Mouse (Mus musculus): ENCODE measurements around the gene Hpcal1.

The Hpcal1 gene

GRCm38 (mm10) chr12:17686116-17686515 is 4.5 kb upstream of the Hpcal1 start:
- no peak for DNase-seq (ENCODE audit: extremely low spot score)

- no peak for DNase-seq (ENCODE audit: extremely low spot score)
Measured at GRCm38 (mm10) chr12:17688913-17689312, 1.7 kb upstream of the Hpcal1 start.

- DNase-seq (ENCODE audit: extremely low spot score): no peak
Measured at GRCm38 (mm10) chr12:17689931-17690563, 609 bp upstream of the Hpcal1 start.

- DNase-seq (ENCODE audit: extremely low spot score): no peak
Measured at GRCm38 (mm10) chr12:17691320-17691876, 742 bp downstream of the Hpcal1 start.

GRCm38 (mm10) chr12:17691891-17692321 is 1.2 kb downstream of the Hpcal1 start:
- DNase-seq (ENCODE audit: extremely low spot score): peak; percentile 40

GRCm38 (mm10) chr12:17692356-17692755 is 1.7 kb downstream of the Hpcal1 start:
- no peak for DNase-seq (ENCODE audit: extremely low spot score)

GRCm38 (mm10) chr12:17692953-17693352 is 2.3 kb downstream of the Hpcal1 start:
- DNase-seq (ENCODE audit: extremely low spot score): no peak

GRCm38 (mm10) chr12:17694589-17695115 is 4.0 kb downstream of the Hpcal1 start:
- DNase-seq (ENCODE audit: extremely low spot score): no peak

- no peak for DNase-seq (ENCODE audit: extremely low spot score)
Measured at GRCm38 (mm10) chr12:17696395-17696794, 5.7 kb downstream of the Hpcal1 start.

GRCm38 (mm10) chr12:17698934-17699333 is 8.3 kb downstream of the Hpcal1 start:
- no peak for DNase-seq (ENCODE audit: extremely low spot score)

- DNase-seq (ENCODE audit: extremely low spot score): peak; percentile 21
Measured at GRCm38 (mm10) chr12:17699480-17699879, 8.8 kb downstream of the Hpcal1 start.

GRCm38 (mm10) chr12:17701131-17701720 is 10.6 kb downstream of the Hpcal1 start:
- DNase-seq (ENCODE audit: extremely low spot score): no peak

- DNase-seq (ENCODE audit: extremely low spot score): no peak
Measured at GRCm38 (mm10) chr12:17701795-17702194, 11.1 kb downstream of the Hpcal1 start.

- no peak for DNase-seq (ENCODE audit: extremely low spot score)
Measured at GRCm38 (mm10) chr12:17702257-17702943, 11.7 kb downstream of the Hpcal1 start.

GRCm38 (mm10) chr12:17702944-17703335 is 12.3 kb downstream of the Hpcal1 start:
- DNase-seq (ENCODE audit: extremely low spot score): no peak

- no peak for DNase-seq (ENCODE audit: extremely low spot score)
Measured at GRCm38 (mm10) chr12:17703866-17704265, 13.2 kb downstream of the Hpcal1 start.

- no peak for DNase-seq (ENCODE audit: extremely low spot score)
Measured at GRCm38 (mm10) chr12:17707472-17707871, 16.8 kb downstream of the Hpcal1 start.

GRCm38 (mm10) chr12:17709451-17709850 is 18.8 kb downstream of the Hpcal1 start:
- DNase-seq (ENCODE audit: extremely low spot score): peak; percentile 68

GRCm38 (mm10) chr12:17709926-17710746 is 19.5 kb downstream of the Hpcal1 start:
- DNase-seq (ENCODE audit: extremely low spot score): no peak

GRCm38 (mm10) chr12:17710747-17711092 is 20.1 kb downstream of the Hpcal1 start:
- no peak for DNase-seq (ENCODE audit: extremely low spot score)

GRCm38 (mm10) chr12:17711731-17712388 is 21.2 kb downstream of the Hpcal1 start:
- DNase-seq (ENCODE audit: extremely low spot score): no peak
